Mouse (Mus musculus) liver, adult (tissue): Measurements from ENCODE around the gene Ocel1.

Source experiments
- GATA4 ChIP-seq: IDR thresholded peaks from 2 replicates; pipeline ENCODE4 v1.6.1; 2014; ENCODE audit warnings: mild to moderate bottlenecking, low read length; ENCODE audit not compliant: insufficient replicate concordance

Gene Ocel1

DNA sequence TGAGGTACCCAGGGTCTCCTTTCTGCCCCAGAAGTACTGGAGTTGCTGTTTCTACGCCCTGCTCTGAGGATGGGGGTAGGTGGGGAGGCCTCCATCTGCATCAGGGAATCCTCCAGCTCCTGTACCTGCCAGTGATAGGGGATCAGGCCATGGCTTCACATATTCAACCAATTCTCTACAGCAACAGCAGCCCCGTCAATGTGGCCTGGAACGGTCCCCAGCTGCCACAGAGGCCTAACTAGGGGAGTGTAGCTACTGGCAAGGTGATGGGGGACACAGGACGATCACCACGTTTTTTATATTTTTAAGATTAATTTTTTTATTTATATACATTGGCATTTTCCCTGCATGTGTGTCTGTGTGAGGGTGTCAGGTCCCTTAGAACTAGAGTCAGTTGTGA is 21.3 kb downstream of the Ocel1 start:
- TF ChIP-seq GATA4 = no peak

- no peak for TF ChIP-seq GATA4
Observed at GRCm38 (mm10) chr8:71392871-71393270, 21.8 kb downstream of the Ocel1 start.

- no peak for TF ChIP-seq GATA4
Observed at GRCm38 (mm10) chr8:71394481-71394880, 23.4 kb downstream of the Ocel1 start.

DNA sequence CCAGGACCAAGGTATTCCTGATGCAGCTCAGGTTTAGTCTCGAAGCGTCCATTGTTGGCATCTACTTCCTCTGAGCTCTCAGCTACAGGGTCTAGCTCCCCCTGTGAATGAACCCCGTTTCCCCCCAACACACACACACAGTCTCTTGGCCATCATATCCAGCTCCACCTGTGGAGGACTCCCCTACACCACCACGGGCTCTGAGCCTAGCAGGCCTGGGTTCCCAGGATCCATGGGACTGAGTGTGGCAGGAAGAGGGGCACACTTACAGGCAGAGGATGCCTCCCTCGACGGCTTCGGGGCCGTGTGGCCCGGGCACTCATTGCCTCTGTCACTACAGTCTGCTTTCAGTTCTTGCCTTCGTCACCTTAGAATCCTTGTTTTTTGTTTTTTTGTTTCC is 24.0 kb downstream of the Ocel1 start:
- no peak for TF ChIP-seq GATA4

DNA sequence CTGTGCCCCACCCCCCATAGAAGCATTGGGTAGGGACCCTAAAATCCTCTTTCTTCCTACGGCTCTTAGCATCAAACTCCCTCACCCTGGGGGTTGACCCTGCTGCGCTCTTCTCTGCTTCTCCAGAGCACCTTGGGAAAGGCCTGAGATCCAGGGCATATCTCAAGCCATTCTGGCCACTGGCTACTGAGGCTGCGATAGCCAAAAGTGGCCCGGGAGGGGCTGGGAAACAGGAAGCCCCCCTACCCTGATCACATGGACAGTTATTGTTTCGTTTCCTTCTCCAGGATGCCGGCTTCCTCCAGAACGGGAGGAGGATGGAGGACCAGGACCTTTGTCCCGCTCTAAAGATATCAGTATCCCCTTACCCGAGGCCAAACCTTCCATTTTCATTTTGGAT is 24.5 kb downstream of the Ocel1 start, which contains the start of gene Ushbp1:
Gene Ushbp1, minus strand, starts transcription at position 174 of the 400 bp plus-strand sequence.
- peak; percentile 88; the same call in 1 of the 2 replicates for TF ChIP-seq GATA4

- 0 out of 2 replicates have a peak, but pooled peaks have one; percentile 35 for TF ChIP-seq GATA4
Observed at GRCm38 (mm10) chr8:71396639-71397305, 25.7 kb downstream of the Ocel1 start, which contains the start of gene Babam1. Babam1 (plus strand) TSS chr8:71396861.

- TF ChIP-seq GATA4 = no peak
Observed at GRCm38 (mm10) chr8:71397701-71398100, 26.6 kb downstream of the Ocel1 start.

DNA sequence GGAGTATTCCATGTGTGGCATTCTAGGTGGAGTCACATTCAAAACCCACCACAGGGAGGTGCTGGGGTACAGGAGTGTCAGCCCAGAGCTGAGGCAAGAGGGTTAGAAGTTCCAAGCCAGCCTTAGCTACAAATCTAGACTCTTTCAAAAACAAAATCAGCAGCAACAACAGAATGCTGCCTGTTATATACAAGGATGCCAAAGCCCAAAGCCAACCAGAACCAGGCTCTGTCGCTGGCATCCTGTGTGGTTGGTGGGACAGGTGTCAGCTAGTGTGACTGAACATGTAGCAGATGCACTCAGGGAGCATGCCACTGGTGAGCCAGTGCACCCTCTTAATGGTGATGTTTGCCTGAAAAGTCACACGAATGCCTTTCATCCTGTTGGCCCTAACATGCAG is 29.7 kb downstream of the Ocel1 start:
- no peak for TF ChIP-seq GATA4

GRCm38 (mm10) chr8:71401454-71401853 is 30.4 kb downstream of the Ocel1 start:
- no peak for TF ChIP-seq GATA4

DNA sequence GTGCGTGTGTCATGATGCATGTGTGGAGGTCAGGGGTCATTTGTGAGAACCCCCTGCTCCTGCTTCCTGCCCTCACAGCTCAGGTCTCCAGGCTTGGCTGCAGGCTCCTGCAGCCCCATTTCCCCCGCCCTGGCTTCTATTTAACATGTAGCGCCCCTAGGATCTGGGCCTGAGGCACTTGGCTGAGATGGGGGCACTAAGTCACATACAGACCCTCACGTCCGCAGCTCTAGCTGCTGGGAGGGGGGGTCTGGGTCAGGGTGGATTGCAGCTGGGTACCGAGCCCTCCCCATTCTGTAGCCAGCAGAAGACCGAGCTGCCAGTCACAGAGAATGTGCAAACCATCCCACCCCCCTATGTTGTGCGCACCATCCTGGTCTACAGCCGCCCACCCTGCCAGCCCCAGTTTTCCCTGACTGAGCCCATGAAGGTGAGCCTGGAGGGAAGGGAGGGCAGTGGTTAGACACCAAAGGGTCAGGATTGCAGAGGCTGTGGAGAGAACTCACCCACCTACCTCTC is 31.4 kb downstream of the Ocel1 start:
- TF ChIP-seq GATA4 = no peak

DNA sequence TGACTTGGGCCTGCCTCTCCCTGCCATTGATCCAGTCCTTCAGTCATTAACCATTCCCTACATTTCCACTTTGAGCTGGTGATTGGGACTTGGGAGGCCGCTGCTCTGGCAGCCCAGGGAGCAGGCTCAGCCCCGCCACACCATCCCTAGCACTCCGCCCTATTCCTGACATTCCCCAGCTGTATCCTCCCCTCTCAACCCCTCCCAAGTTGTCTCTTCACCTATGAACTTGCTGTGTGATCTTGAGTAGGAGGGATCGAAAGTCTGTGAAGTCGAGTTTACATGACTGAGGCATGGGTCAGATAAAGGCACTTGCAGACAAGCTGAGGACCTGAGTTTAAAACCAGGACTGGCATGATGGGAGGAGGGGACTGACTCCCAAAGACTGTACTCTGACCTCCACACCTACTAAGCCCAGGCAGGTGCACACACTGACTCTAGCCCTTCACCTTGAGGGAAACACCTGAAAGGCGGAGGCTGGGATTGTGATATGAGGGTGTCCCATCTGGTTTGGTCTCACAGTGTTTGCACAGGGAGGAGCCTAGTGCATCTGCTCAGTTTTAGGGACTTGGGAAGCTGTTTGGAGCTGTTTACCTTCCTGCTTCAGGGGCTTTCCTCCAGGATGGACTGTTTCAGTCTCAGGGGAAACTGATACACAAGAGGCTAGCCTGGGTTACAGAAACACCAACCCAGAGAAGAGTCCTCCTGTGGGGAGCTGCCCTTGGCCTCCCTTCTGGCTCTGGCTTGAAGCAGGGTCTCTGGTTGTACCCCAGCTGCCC is 32.2 kb downstream of the Ocel1 start:
- no peak for TF ChIP-seq GATA4

DNA sequence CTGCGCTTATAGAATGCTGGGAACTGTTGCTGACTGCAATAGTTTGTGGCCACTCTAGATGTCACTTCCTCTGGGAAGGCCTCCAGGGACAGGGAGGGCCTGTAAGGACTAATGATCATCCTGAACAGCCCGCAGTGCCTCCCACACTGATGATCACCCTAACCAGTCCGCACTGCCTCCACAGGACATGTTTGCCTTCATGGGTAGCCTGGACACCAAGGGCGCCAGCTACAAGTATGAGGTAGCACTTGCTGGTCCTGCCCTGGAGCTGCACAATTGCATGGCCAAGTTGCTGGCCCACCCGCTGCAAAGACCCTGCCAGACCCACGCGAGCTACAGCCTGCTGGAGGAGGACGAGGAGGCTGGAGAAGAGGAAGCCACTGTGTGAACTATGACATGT is 32.9 kb downstream of the Ocel1 start:
- no peak for TF ChIP-seq GATA4

- no peak for TF ChIP-seq GATA4
Observed at GRCm38 (mm10) chr8:71404951-71405351, 33.9 kb downstream of the Ocel1 start.

- no peak for TF ChIP-seq GATA4
Observed at GRCm38 (mm10) chr8:71405401-71406098, 34.5 kb downstream of the Ocel1 start, which contains the start of gene Ankle1. Ankle1 (plus strand) TSS chr8:71406010.
